ENCODE assay signal across 13 mouse cellular contexts in genomic region chr5:97654414-97654813, GRCm38 (mm10).
DNase-seq lines count a peak whose midpoint lies in the region; ATAC-seq and TF ChIP-seq lines count a peak whose summit lies in the region.
"Had no signal": no experiment of that assay in that cellular context is flagged by ENCODE, and none has a peak within 500 bp of the region (broad histone marks: within the 10 kb centered on the region; RNA-seq: fewer than 3 reads in every experiment).

No protein-coding gene starts in this region.

- DNase-seq in left cerebral cortex, postnatal 4 days, result peak; percentile 3
- no peak for DNase-seq in left cerebral cortex, adult 9 months (ENCODE audit: low spot score in 2 of 2)
- peak; percentile 88 for DNase-seq in forebrain, embryonic 14.5 days (ENCODE audit: low spot score)
- no peak for DNase-seq in hindbrain, postnatal 0 days (ENCODE audit: low spot score)
- peak; percentile 32 for DNase-seq in retina, embryonic 14.5 days (ENCODE audit: low spot score)
- DNase-seq: adrenal gland, postnatal 14 days; cerebellum, adult 9-10 months; embryo, embryonic 11 days; lung, postnatal 4 days; thymus, adult 2 months had no signal

- no peak for TF ChIP-seq CTCF in hindbrain, postnatal 0 days (IDR thresholded peaks at IDR 0.05; ENCODE audit: low read depth)

- intact Hi-C loops in left cerebral cortex, postnatal 4 days (cut with DNase I), result no loop called here

- no peak overlapping the region; the same call in 1 of the 2 replicates for H3K9ac ChIP-seq in forebrain, embryonic 14.5 days (ENCODE audit: low read length)
- H3K9ac ChIP-seq in hindbrain, postnatal 0 days (replicated peaks; ENCODE audit: low read length), result no peak overlapping the region
- no peak overlapping the region for H3K9ac ChIP-seq in intestine, embryonic 16.5 days (ENCODE audit: low read depth, low read length)
- H3K9ac ChIP-seq: limb, embryonic 13.5 days had no signal

- peaks cover 11% of the 10 kb centered on the region for H3K4me1 ChIP-seq in forebrain, embryonic 14.5 days (ENCODE audit: control insufficient read depth, insufficient read depth, low read length)
- H3K4me1 ChIP-seq in hindbrain, postnatal 0 days (ENCODE audit: insufficient read depth, low read length), result no peaks in the 10 kb centered on the region; the same call in 1 of the 2 replicates
- no peaks in the 10 kb centered on the region for H3K4me1 ChIP-seq in intestine, embryonic 16.5 days (ENCODE audit: control insufficient read depth, insufficient read depth, low read length)

- peak overlapping the region; percentile 37 for H3K4me2 ChIP-seq in forebrain, embryonic 14.5 days (ENCODE audit: low read length)
- H3K4me2 ChIP-seq in hindbrain, postnatal 0 days (ENCODE audit: low read depth, low read length), result peak overlapping the region; percentile 19; the same call in 1 of the 2 replicates
- no peak overlapping the region for H3K4me2 ChIP-seq in intestine, embryonic 16.5 days (ENCODE audit: low read depth, low read length)
- H3K4me2 ChIP-seq: limb, embryonic 13.5 days had no signal

- peak overlapping the region; percentile 71 for H3K27ac ChIP-seq in forebrain, embryonic 14.5 days (ENCODE audit: low read depth, low read length)
- H3K27ac ChIP-seq in hindbrain, postnatal 0 days, result no peak overlapping the region
- no peak overlapping the region for H3K27ac ChIP-seq in intestine, embryonic 16.5 days (ENCODE audit: low read length)
- H3K27ac ChIP-seq: limb, embryonic 13.5 days had no signal

- 11% methylated on average over 12 of the region's 12 CpGs for WGBS in forebrain, embryonic 14.5 days
- whole genome bisulfite sequencing in hindbrain, postnatal 0 days, result 38% methylated on average over 12 of the region's 12 CpGs
- WGBS in intestine, embryonic 16.5 days, result 61% methylated on average over 12 of the region's 12 CpGs

- H3K27me3 ChIP-seq in forebrain, embryonic 14.5 days (replicated peaks; ENCODE audit: control insufficient read depth, insufficient read depth, low read length), result no peaks in the 10 kb centered on the region
- no peaks in the 10 kb centered on the region for H3K27me3 ChIP-seq in hindbrain, postnatal 0 days (ENCODE audit: insufficient read depth, low read length)
- no peaks in the 10 kb centered on the region for H3K27me3 ChIP-seq in intestine, embryonic 16.5 days (replicated peaks; ENCODE audit: control insufficient read depth, insufficient read depth, low read length)

- no peaks in the 10 kb centered on the region for H3K9me3 ChIP-seq in forebrain, embryonic 14.5 days (replicated peaks; ENCODE audit: control insufficient read depth, low read length)
- H3K9me3 ChIP-seq in hindbrain, postnatal 0 days (ENCODE audit: low read length), result no peaks in the 10 kb centered on the region
- no peaks in the 10 kb centered on the region for H3K9me3 ChIP-seq in intestine, embryonic 16.5 days (ENCODE audit: control insufficient read depth, low read length)
- H3K9me3 ChIP-seq: limb, embryonic 13.5 days had no signal

- ATAC-seq in forebrain, embryonic 14.5 days, result peak; percentile 94
- ATAC-seq in hindbrain, postnatal 0 days, result no peak
- no peak for ATAC-seq in erythroblast, adult 5-6 weeks (replicated peaks; ENCODE audit: low FRiP score, poor library complexity, severe bottlenecking)
- no peak for ATAC-seq in intestine, embryonic 16.5 days

- no peak overlapping the region for H3K4me3 ChIP-seq in forebrain, embryonic 14.5 days (ENCODE audit: low read depth, low read length)
- peak overlapping the region; percentile 2; the same call in 1 of the 2 replicates for H3K4me3 ChIP-seq in hindbrain, postnatal 0 days (ENCODE audit: low read length)
- H3K4me3 ChIP-seq in intestine, embryonic 16.5 days (ENCODE audit: low read length), result no peak overlapping the region
- H3K4me3 ChIP-seq: limb, embryonic 13.5 days had no signal

- H3K36me3 ChIP-seq in forebrain, embryonic 14.5 days (ENCODE audit: control insufficient read depth, insufficient read depth, low read length), result no peaks in the 10 kb centered on the region
- H3K36me3 ChIP-seq in hindbrain, postnatal 0 days (ENCODE audit: insufficient read depth, low read length), result no peaks in the 10 kb centered on the region
- H3K36me3 ChIP-seq in intestine, embryonic 16.5 days (ENCODE audit: control insufficient read depth, insufficient read depth, low read length), result no peaks in the 10 kb centered on the region
- H3K36me3 ChIP-seq: limb, embryonic 13.5 days had no signal

Comparison
In these comparisons a context has a peak if more than half of its experiments do, and no peak if none do; other contexts are left out.
1. DNase-seq: peak in left cerebral cortex, postnatal 4 days (single experiment), forebrain, embryonic 14.5 days (single experiment) and retina, embryonic 14.5 days (single experiment); none in left cerebral cortex, adult 9 months (0 of 2) and hindbrain, postnatal 0 days (single experiment).